Mouse (Mus musculus): Measurements from ENCODE around the gene Krt17. TPM values are rescaled to one million over a fixed set of nuclear protein-coding genes. Genes with fewer than 3 reads are reported as not detected.

Gene Krt17
- polyA plus RNA-seq (2017; shearing (Covaris generic)): 1 to 10 TPM; 1.3 to 2.5 TPM

GRCm38 (mm10) chr11:100260514-100261234 is at the start of gene Krt17:
Gene Krt17, minus strand, starts transcription at chr11:100261029.

GRCm38 (mm10) chr11:100269821-100270332 is 9.0 kb upstream of the Krt17 start, which contains the start of gene Krt42:
Gene Krt42, minus strand, starts transcription at chr11:100269871.

GRCm38 (mm10) chr11:100248852-100249465 is 11.9 kb downstream of the Krt17 start, which contains the start of gene Krt16:
Gene Krt16, minus strand, starts transcription at chr11:100248902.

GRCm38 (mm10) chr11:100207498-100207897 is 53.3 kb downstream of the Krt17 start, which contains the start of gene Krt14:
Gene Krt14, minus strand, starts transcription at chr11:100207548.

Other genes starting within 250 kb of the Krt17 start
- not detected for gene Krt33a, start 244.8 kb downstream of the Krt17 start, polyA plus RNA-seq (2017; shearing (Covaris generic))
- gene Krt33b, start 231.2 kb downstream of the Krt17 start, polyA plus RNA-seq (2017; shearing (Covaris generic)): not detected
- gene Krt34, start 219.5 kb downstream of the Krt17 start, polyA plus RNA-seq (2017; shearing (Covaris generic)): under 1 TPM in 1 of 2 experiments, not detected in 1; 0.92 TPM
- gene Krt31, start 210.5 kb downstream of the Krt17 start, polyA plus RNA-seq (2017; shearing (Covaris generic)): under 1 TPM; 0.19 to 0.24 TPM
- gene Krt32, start 172.8 kb downstream of the Krt17 start, polyA plus RNA-seq (2017; shearing (Covaris generic)): not detected
- gene Krt35, start 164.8 kb downstream of the Krt17 start, polyA plus RNA-seq (2017; shearing (Covaris generic)): under 1 TPM in 1 of 2 experiments, not detected in 1; 0.27 TPM
- under 1 TPM; 0.34 to 0.44 TPM for gene Krt36, start 155.4 kb downstream of the Krt17 start, polyA plus RNA-seq (2017; shearing (Covaris generic))
- gene Krt13, start 139.5 kb downstream of the Krt17 start, polyA plus RNA-seq (2017; shearing (Covaris generic)): under 1 TPM in 1 of 2 experiments, not detected in 1; 0.22 TPM
- under 1 TPM in 1 of 2 experiments, not detected in 1; 0.71 TPM for gene Krt15, start 125.1 kb downstream of the Krt17 start, polyA plus RNA-seq (2017; shearing (Covaris generic))
- gene Krt19, start 112.4 kb downstream of the Krt17 start, polyA plus RNA-seq (2017; shearing (Covaris generic)): under 1 TPM; 0.33 to 0.70 TPM
- gene Krt9, start 67.8 kb downstream of the Krt17 start, polyA plus RNA-seq (2017; shearing (Covaris generic)): under 1 TPM in 1 of 2 experiments, not detected in 1; 0.21 TPM
- gene Krt14, start 53.5 kb downstream of the Krt17 start, polyA plus RNA-seq (2017; shearing (Covaris generic)): not detected
- gene Krt16, start 12.1 kb downstream of the Krt17 start, polyA plus RNA-seq (2017; shearing (Covaris generic)): 1 to 10 TPM in 1 of 2 experiments, not detected in 1; 1.3 TPM
- gene Krt42, start 8.8 kb upstream of the Krt17 start, polyA plus RNA-seq (2017; shearing (Covaris generic)): not detected
- 1,000 to 10,000 TPM; 2,499 to 2,744 TPM for gene Eif1, start 58.9 kb upstream of the Krt17 start, polyA plus RNA-seq (2017; shearing (Covaris generic))
- gene Gast, start 73.4 kb upstream of the Krt17 start, polyA plus RNA-seq (2017; shearing (Covaris generic)): not detected
- 1 to 10 TPM; 2.2 to 3.5 TPM for gene Hap1, start 95.1 kb upstream of the Krt17 start, polyA plus RNA-seq (2017; shearing (Covaris generic))
- gene Jup, start 136.7 kb upstream of the Krt17 start, polyA plus RNA-seq (2017; shearing (Covaris generic)): 1 to 10 TPM; 3.0 to 3.8 TPM
- gene P3h4, start 153.8 kb upstream of the Krt17 start, polyA plus RNA-seq (2017; shearing (Covaris generic)): under 1 TPM in 1 of 2 experiments, not detected in 1; 0.51 TPM
- gene Fkbp10, start 154.7 kb upstream of the Krt17 start, polyA plus RNA-seq (2017; shearing (Covaris generic)): under 1 TPM in 1 of 2 experiments, not detected in 1; 0.18 TPM
- gene Nt5c3b, start 180.8 kb upstream of the Krt17 start, polyA plus RNA-seq (2017; shearing (Covaris generic)): 100 to 1,000 TPM; 137 to 155 TPM
- gene Klhl10, start 180.9 kb upstream of the Krt17 start, polyA plus RNA-seq (2017; shearing (Covaris generic)): 1 to 10 TPM in 1 of 2 experiments, under 1 TPM in 1; 0.34 to 1.3 TPM
- gene Klhl11, start 211.7 kb upstream of the Krt17 start, polyA plus RNA-seq (2017; shearing (Covaris generic)): 1 to 10 TPM; 4.0 to 6.3 TPM